8 mouse cellular contexts compared by ENCODE assay signal in genomic region chr7:116334669-116335038, GRCm38 (mm10). TPM values are rescaled to one million over a fixed set of nuclear protein-coding genes. Genes with fewer than 3 reads are reported as not detected.
A peak's percentile ranks its signal among the peaks of the same experiment; 100 is the strongest.
DNase-seq lines count a peak whose midpoint lies in the region; ATAC-seq and TF ChIP-seq lines count a peak whose summit lies in the region.

No protein-coding gene starts in this region.

- peak overlapping the region; percentile 97 for H3K9ac ChIP-seq in lung, embryonic 14.5 days
- peak overlapping the region; percentile 96 for H3K9ac ChIP-seq in embryonic facial prominence, embryonic 11.5 days (replicated peaks; ENCODE audit: low read length)
- H3K9ac ChIP-seq in intestine, embryonic 16.5 days (ENCODE audit: low read depth, low read length): peak overlapping the region; percentile 96
- peak overlapping the region; percentile 98 for H3K9ac ChIP-seq in neural tube, embryonic 15.5 days (replicated peaks)

- peaks cover 45% of the 10 kb centered on the region for H3K36me3 ChIP-seq in lung, embryonic 14.5 days (ENCODE audit: insufficient read depth)
- peaks cover 9% of the 10 kb centered on the region for H3K36me3 ChIP-seq in embryonic facial prominence, embryonic 11.5 days (replicated peaks; ENCODE audit: control insufficient read depth, insufficient read depth, low read depth, low read length)
- H3K36me3 ChIP-seq in intestine, embryonic 16.5 days (ENCODE audit: control insufficient read depth, insufficient read depth, low read length): peaks cover 13% of the 10 kb centered on the region
- H3K36me3 ChIP-seq in neural tube, embryonic 15.5 days: peaks cover 29% of the 10 kb centered on the region

- H3K4me3 ChIP-seq in lung, embryonic 14.5 days (ENCODE audit: low read depth, low read length): peak overlapping the region; percentile 89
- H3K4me3 ChIP-seq in embryonic facial prominence, embryonic 11.5 days (ENCODE audit: low read depth, low read length): peak overlapping the region; percentile 81
- peak overlapping the region; percentile 76 for H3K4me3 ChIP-seq in intestine, embryonic 16.5 days (ENCODE audit: low read length)
- peak overlapping the region; percentile 92 for H3K4me3 ChIP-seq in neural tube, embryonic 15.5 days (replicated peaks)

- no peak for ATAC-seq in lung, embryonic 14.5 days (ENCODE audit: insufficient read depth)
- ATAC-seq in embryonic facial prominence, embryonic 11.5 days (replicated peaks; ENCODE audit: insufficient number of reproducible peaks, low FRiP score, low TSS enrichment, low read depth): no peak; the same call in 1 of the 2 replicates
- no peak for ATAC-seq in intestine, embryonic 16.5 days
- ATAC-seq in neural tube, embryonic 15.5 days (ENCODE audit: low FRiP score): no peak

- 12% methylated on average over 8 of the region's 8 CpGs for WGBS in lung, embryonic 14.5 days
- WGBS in embryonic facial prominence, embryonic 11.5 days: 25% methylated on average over 8 of the region's 8 CpGs
- WGBS in intestine, embryonic 16.5 days: 17% methylated on average over 8 of the region's 8 CpGs
- WGBS in neural tube, embryonic 15.5 days: 24% methylated on average over 8 of the region's 8 CpGs

- no peak for TF ChIP-seq CTCF in lung, embryonic 14.5 days (IDR thresholded peaks at IDR 0.05; ENCODE audit: low read depth)

- no peaks in the 10 kb centered on the region for H3K27me3 ChIP-seq in lung, embryonic 14.5 days (ENCODE audit: insufficient read depth, low read length)
- no peaks in the 10 kb centered on the region for H3K27me3 ChIP-seq in embryonic facial prominence, embryonic 11.5 days (ENCODE audit: control insufficient read depth, insufficient read depth, low read length)
- no peaks in the 10 kb centered on the region for H3K27me3 ChIP-seq in intestine, embryonic 16.5 days (replicated peaks; ENCODE audit: control insufficient read depth, insufficient read depth, low read length)
- no peaks in the 10 kb centered on the region for H3K27me3 ChIP-seq in neural tube, embryonic 15.5 days (replicated peaks)

- H3K4me2 ChIP-seq in lung, embryonic 14.5 days: peak overlapping the region; percentile 82
- H3K4me2 ChIP-seq in embryonic facial prominence, embryonic 11.5 days (ENCODE audit: low read depth, low read length): peak overlapping the region; percentile 81
- peak overlapping the region; percentile 68 for H3K4me2 ChIP-seq in intestine, embryonic 16.5 days (ENCODE audit: low read depth, low read length)
- H3K4me2 ChIP-seq in neural tube, embryonic 15.5 days: peak overlapping the region; percentile 82

- DNase-seq in lung, embryonic 14.5 days: peak; percentile 50
- no peak for DNase-seq in lung, postnatal 14 days
- no peak for DNase-seq in embryonic facial prominence, embryonic 11.5 days (ENCODE audit: low spot score)
- no peak for DNase-seq in frontal cortex, postnatal 14 days (ENCODE audit: low spot score in 2 of 2)
- DNase-seq in kidney, postnatal 36 days: no peak
- DNase-seq in left cerebral cortex, adult 11 months (ENCODE audit: low spot score): no peak

- H3K27ac ChIP-seq in lung, embryonic 14.5 days (ENCODE audit: low read depth): peak overlapping the region; percentile 73
- no peak overlapping the region for H3K27ac ChIP-seq in embryonic facial prominence, embryonic 11.5 days (replicated peaks; ENCODE audit: low read depth, low read length)
- peak overlapping the region; percentile 49 for H3K27ac ChIP-seq in intestine, embryonic 16.5 days (ENCODE audit: low read length)
- H3K27ac ChIP-seq in neural tube, embryonic 15.5 days (replicated peaks): peak overlapping the region; percentile 91

- no peaks in the 10 kb centered on the region for H3K9me3 ChIP-seq in lung, embryonic 14.5 days (ENCODE audit: low read depth, low read length)
- no peaks in the 10 kb centered on the region for H3K9me3 ChIP-seq in embryonic facial prominence, embryonic 11.5 days (replicated peaks; ENCODE audit: control insufficient read depth, low read length)
- H3K9me3 ChIP-seq in intestine, embryonic 16.5 days (ENCODE audit: control insufficient read depth, low read length): no peaks in the 10 kb centered on the region
- H3K9me3 ChIP-seq in neural tube, embryonic 15.5 days (replicated peaks): no peaks in the 10 kb centered on the region

- peaks cover 11% of the 10 kb centered on the region; the same call in 1 of the 2 replicates for H3K4me1 ChIP-seq in lung, embryonic 14.5 days (ENCODE audit: insufficient read depth)
- H3K4me1 ChIP-seq in embryonic facial prominence, embryonic 11.5 days (ENCODE audit: control insufficient read depth, insufficient read depth, low read length): no peaks in the 10 kb centered on the region
- H3K4me1 ChIP-seq in intestine, embryonic 16.5 days (ENCODE audit: control insufficient read depth, insufficient read depth, low read length): peaks cover 8% of the 10 kb centered on the region
- H3K4me1 ChIP-seq in neural tube, embryonic 15.5 days: peaks cover 23% of the 10 kb centered on the region

RNA-seq across cellular contexts. Expression of gene Rps13, which starts 0.7 kb away (rescaled TPM):
- 953 and 964 TPM in 2 replicates for polyA plus RNA-seq in lung, embryonic 14.5 days (2014; fragmentation: Nextera tagmentation; extraction: Ambion mirVana)
- polyA plus RNA-seq in embryonic facial prominence, embryonic 11.5 days (2014; fragmentation: Nextera tagmentation; extraction: Ambion mirVana): 785 and 880 TPM in 2 replicates
- 744 and 753 TPM in 2 replicates for polyA plus RNA-seq in intestine, embryonic 16.5 days (2015; fragmentation: Nextera tagmentation; extraction: Ambion mirVana)
- 511 and 555 TPM in 2 replicates for polyA plus RNA-seq in neural tube, embryonic 15.5 days (2015; fragmentation: Nextera tagmentation; extraction: Ambion mirVana)

RNA-seq across cellular contexts. Expression of gene Plekha7, which starts 26.5 kb away (rescaled TPM):
- polyA plus RNA-seq in lung, embryonic 14.5 days (2014; fragmentation: Nextera tagmentation; extraction: Ambion mirVana): 9.5 and 10.3 TPM in 2 replicates
- polyA plus RNA-seq in embryonic facial prominence, embryonic 11.5 days (2014; fragmentation: Nextera tagmentation; extraction: Ambion mirVana): 3.6 and 5.8 TPM in 2 replicates
- polyA plus RNA-seq in intestine, embryonic 16.5 days (2015; fragmentation: Nextera tagmentation; extraction: Ambion mirVana): 18.7 and 24.3 TPM in 2 replicates
- 5.4 and 12.8 TPM in 2 replicates for polyA plus RNA-seq in neural tube, embryonic 15.5 days (2015; fragmentation: Nextera tagmentation; extraction: Ambion mirVana)
